Mouse (Mus musculus) limb, embryonic 14.5 days (tissue): ENCODE results near the gene Smim23. TPM values are rescaled to one million over a fixed set of nuclear protein-coding genes. Genes with fewer than 3 reads are reported as not detected.
A peak's percentile ranks its signal among the peaks of the same experiment; 100 is the strongest.

Source experiments
- ATAC-seq: fragments of 200-750 bp; cut with Nextera tagmentation; 2 replicates; pipeline ENCODE4 v1.8.0; 2017; ENCODE audit warnings: low read depth, moderate number of reproducible peaks, moderate TSS enrichment; ENCODE audit not compliant: low FRiP score
- DNase-seq: peaks from one replicate; pipeline ENCODE4 v3.0.0-alpha.2; 2015; ENCODE audit warnings: low spot score
- H3K27ac ChIP-seq: fragments of 300-500 bp; sonication (generic); replicated peaks from 2 replicates; pipeline ENCODE4 v1.5.1; 2014; ENCODE audit warnings: low read depth, mild to moderate bottlenecking, low read length, moderate library complexity, mixed read lengths
- H3K27me3 ChIP-seq: fragments of 300-500 bp; sonication (generic); 2 replicates; pipeline ENCODE4 v1.6.1; 2014; ENCODE audit warnings: low read length, mixed read lengths; ENCODE audit not compliant: control insufficient read depth, insufficient read depth
- H3K36me3 ChIP-seq: fragments of 300-500 bp; sonication (generic); 2 replicates; pipeline ENCODE4 v1.6.1; 2014; ENCODE audit warnings: mild to moderate bottlenecking, low read length, moderate library complexity, mixed read lengths; ENCODE audit not compliant: control insufficient read depth, insufficient read depth
- H3K4me1 ChIP-seq: fragments of 300-500 bp; sonication (generic); 2 replicates; pipeline ENCODE4 v1.6.1; 2014; ENCODE audit warnings: antibody characterized with exemption, low read length, mixed read lengths; ENCODE audit not compliant: control insufficient read depth, insufficient read depth
- H3K4me2 ChIP-seq: fragments of 300-500 bp; sonication (generic); replicated peaks from 2 replicates; pipeline ENCODE4 v1.6.1; 2014; ENCODE audit warnings: low read depth, mild to moderate bottlenecking, low read length, moderate library complexity; ENCODE audit not compliant: severe bottlenecking
- H3K4me3 ChIP-seq: fragments of 300-500 bp; sonication (generic); replicated peaks from 2 replicates; pipeline ENCODE4 v1.5.1; 2014; ENCODE audit warnings: low read length
- H3K9ac ChIP-seq: fragments of 300-500 bp; sonication (generic); 2 replicates; pipeline ENCODE4 v1.6.1; 2014; ENCODE audit warnings: mild to moderate bottlenecking, low read depth, low read length, moderate library complexity; ENCODE audit not compliant: severe bottlenecking
- H3K9me3 ChIP-seq: fragments of 300-500 bp; sonication (generic); 2 replicates; pipeline ENCODE4 v1.6.1; 2016; ENCODE audit warnings: low read length; ENCODE audit not compliant: control insufficient read depth
- POLR2A ChIP-seq: fragments of 200-500 bp; IDR thresholded peaks from 2 replicates; pipeline ENCODE4 v1.8.0; 2012; ENCODE audit warnings: inconsistent platforms, mild to moderate bottlenecking, moderate library complexity, borderline replicate concordance; ENCODE audit not compliant: insufficient read depth, insufficient read length; ENCODE audit errors: extremely low read depth
- WGBS: fragments of 180-500 bp; shearing (Covaris S2); extraction: QIAGEN DNeasy Blood & Tissue Kit; methylation state at CpG from one replicate; pipeline ENCODE4 v1.1.7; 2014; 5-methylcytosine and 5-hydroxymethylcytosine counted together
- polyA plus RNA-seq, 2 experiments: library from polyadenylated mRNA; depleted of rRNA in 1 of 2; stranded (reverse) in 1 of 2; unstranded in 1 of 2; fragments of >200 nt; fragmentation: Nextera tagmentation in 1 of 2; extraction: Ambion mirVana in 1 of 2; gene quantifications; 2 replicates each; pipeline versions ENCODE4 v1.2.1 to v1.2.3; 2012 to 2014

Smim23 gene
- polyA plus RNA-seq, 2 experiments: not detected

GRCm38 (mm10) chr11:32841169-32841568 lies 16.8 kb upstream of the Smim23 start:
- TF ChIP-seq POLR2A: no peak
- ATAC-seq (peak; percentile 50; the same call in 1 of the 2 replicates), DNase-seq (peak; percentile 32)
- Histone ChIP-seq H3K9ac (no peak overlapping the region), H3K27me3 (no peaks in the 10 kb centered on the region), H3K27ac (0 out of 2 replicates have a peak overlapping the region, but pooled peaks have one; percentile 49), H3K36me3 (no peaks in the 10 kb centered on the region), H3K4me3 (no peak overlapping the region), H3K4me2 (no peak overlapping the region), H3K9me3 (no peaks in the 10 kb centered on the region), H3K4me1 (peaks cover 15% of the 10 kb centered on the region)
- 34% methylated on average over 5 of the region's 5 CpGs for WGBS

GRCm38 (mm10) chr11:32840256-32840655 lies 15.9 kb upstream of the Smim23 start:
- Histone ChIP-seq H3K27me3 (no peaks in the 10 kb centered on the region), H3K4me3 (no peak overlapping the region), H3K4me1 (peaks cover 15% of the 10 kb centered on the region), H3K4me2 (no peak overlapping the region), H3K36me3 (no peaks in the 10 kb centered on the region), H3K9ac (no peak overlapping the region), H3K27ac (peak overlapping the region; percentile 34; the same call in 1 of the 2 replicates), H3K9me3 (no peaks in the 10 kb centered on the region)
- DNase-seq: peak; percentile 68
- ATAC-seq: peak; percentile 54
- 26% methylated on average over 9 of the region's 9 CpGs for WGBS
- TF ChIP-seq POLR2A: no peak

GRCm38 (mm10) chr11:32835022-32835421 lies 10.6 kb upstream of the Smim23 start:
- DNase-seq (no peak), ATAC-seq (no peak)
- H3K4me2 ChIP-seq: no peak overlapping the region
- H3K4me3 ChIP-seq: no peak overlapping the region
- no peak overlapping the region for H3K9ac ChIP-seq
- no peak for TF ChIP-seq POLR2A
- no peaks in the 10 kb centered on the region for H3K9me3 ChIP-seq
- no peak overlapping the region for H3K27ac ChIP-seq
- H3K4me1 ChIP-seq: peaks cover 17% of the 10 kb centered on the region
- WGBS: 18% methylated on average over 8 of the region's 8 CpGs
- H3K36me3 ChIP-seq: no peaks in the 10 kb centered on the region
- no peaks in the 10 kb centered on the region for H3K27me3 ChIP-seq

- 20% methylated on average over 13 of the region's 13 CpGs for WGBS
- no peak for TF ChIP-seq POLR2A
- Histone ChIP-seq H3K27me3 (no peaks in the 10 kb centered on the region), H3K4me2 (no peak overlapping the region), H3K4me3 (no peak overlapping the region), H3K4me1 (peaks cover 12% of the 10 kb centered on the region), H3K9ac (no peak overlapping the region), H3K9me3 (no peaks in the 10 kb centered on the region), H3K36me3 (no peaks in the 10 kb centered on the region), H3K27ac (no peak overlapping the region)
- no peak for ATAC-seq
- peak; percentile 38 for DNase-seq
Observed at GRCm38 (mm10) chr11:32834367-32834918, 10.0 kb upstream of the Smim23 start.

GRCm38 (mm10) chr11:32817566-32817965 lies 6.8 kb downstream of the Smim23 start:
- DNase-seq (no peak), ATAC-seq (no peak)
- no peak overlapping the region for H3K9ac ChIP-seq
- no peaks in the 10 kb centered on the region for H3K9me3 ChIP-seq
- no peaks in the 10 kb centered on the region for H3K4me1 ChIP-seq
- WGBS: 79% methylated on average over 12 of the region's 12 CpGs
- H3K27me3 ChIP-seq: no peaks in the 10 kb centered on the region
- TF ChIP-seq POLR2A: no peak
- H3K36me3 ChIP-seq: no peaks in the 10 kb centered on the region
- H3K4me3 ChIP-seq: no peak overlapping the region
- H3K4me2 ChIP-seq: no peak overlapping the region
- no peak overlapping the region for H3K27ac ChIP-seq
